Mouse (Mus musculus) gastrocnemius, adult 8-10 months (tissue): ENCODE results near the gene Itm2c. TPM values are rescaled to one million over a fixed set of nuclear protein-coding genes. Genes with fewer than 3 reads are reported as not detected.
A peak's percentile ranks its signal among the peaks of the same experiment; 100 is the strongest.

Experiments used
- DNase-seq, 2 experiments: peaks; one replicate each; pipeline ENCODE4 v3.0.0; 2022; ENCODE audit warnings: low spot score in 2 of 2
- total RNA-seq, 4 experiments: library from RNA; stranded (reverse); gene quantifications; 2 replicates each; pipeline ENCODE4 v1.2.4; 2022

Gene Itm2c
- total RNA-seq, 4 experiments from 2014 or later: 24.3 to 35.2 (median 28.2) TPM

DNA sequence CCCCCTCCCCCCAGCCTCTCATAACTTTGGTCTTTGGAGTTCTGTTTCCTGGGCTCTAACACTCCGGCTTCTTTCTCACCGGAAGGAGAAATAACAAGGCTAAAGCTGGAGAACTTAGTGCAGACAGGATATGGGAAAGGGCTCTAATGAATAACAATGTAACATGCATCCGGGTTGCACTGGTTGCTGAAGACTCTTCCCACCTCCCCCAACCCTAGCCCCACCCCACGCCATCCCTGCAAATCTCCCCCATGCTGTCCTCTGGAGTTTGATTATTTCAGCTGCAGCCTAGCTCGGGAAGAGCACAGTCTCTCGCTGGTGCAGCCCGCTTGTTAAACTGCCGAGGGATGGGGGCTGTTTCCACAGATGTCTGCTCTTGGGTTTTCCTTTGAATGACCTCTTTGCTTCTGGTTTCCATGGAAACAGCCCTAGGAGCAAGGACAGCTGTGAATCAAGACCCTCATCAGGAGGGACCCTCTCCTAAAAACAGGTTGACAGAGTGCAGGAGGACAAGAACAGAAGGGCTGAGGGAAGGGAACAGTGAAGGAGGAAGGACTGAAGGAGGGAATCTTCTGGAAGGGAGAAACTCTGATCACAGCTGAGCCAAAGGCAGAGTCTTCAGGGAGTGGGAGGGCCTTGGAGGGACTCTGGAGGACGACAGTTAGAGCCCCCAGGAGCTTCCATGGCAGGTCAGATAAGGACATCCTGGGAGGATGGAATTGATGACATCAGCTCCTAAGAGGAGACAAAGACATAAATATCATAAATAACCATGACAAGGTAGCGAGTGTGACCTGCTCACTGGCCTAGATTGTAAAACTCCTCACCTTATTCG is 39.8 kb downstream of the Itm2c start:
- no peak for DNase-seq

DNA sequence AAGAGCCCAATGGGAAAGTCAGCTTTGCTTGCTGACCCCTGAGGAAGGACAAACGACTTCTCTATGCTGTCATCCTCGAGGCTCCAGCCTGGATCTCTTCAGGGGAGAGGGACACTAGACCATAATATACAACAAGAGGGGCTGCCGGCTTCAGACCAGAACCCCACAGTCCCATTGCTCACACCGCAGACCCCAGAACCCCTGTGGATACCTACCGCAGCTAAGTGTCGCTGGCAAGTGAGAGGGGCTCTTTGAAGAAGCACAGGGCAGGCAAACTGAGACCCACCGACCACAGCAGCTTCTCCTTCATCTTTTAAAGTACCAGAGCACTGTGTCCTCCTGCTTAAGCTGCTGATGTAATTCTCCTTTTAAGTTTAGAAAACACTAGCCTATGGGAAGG is 40.5 kb downstream of the Itm2c start:
- DNase-seq: no peak

DNA sequence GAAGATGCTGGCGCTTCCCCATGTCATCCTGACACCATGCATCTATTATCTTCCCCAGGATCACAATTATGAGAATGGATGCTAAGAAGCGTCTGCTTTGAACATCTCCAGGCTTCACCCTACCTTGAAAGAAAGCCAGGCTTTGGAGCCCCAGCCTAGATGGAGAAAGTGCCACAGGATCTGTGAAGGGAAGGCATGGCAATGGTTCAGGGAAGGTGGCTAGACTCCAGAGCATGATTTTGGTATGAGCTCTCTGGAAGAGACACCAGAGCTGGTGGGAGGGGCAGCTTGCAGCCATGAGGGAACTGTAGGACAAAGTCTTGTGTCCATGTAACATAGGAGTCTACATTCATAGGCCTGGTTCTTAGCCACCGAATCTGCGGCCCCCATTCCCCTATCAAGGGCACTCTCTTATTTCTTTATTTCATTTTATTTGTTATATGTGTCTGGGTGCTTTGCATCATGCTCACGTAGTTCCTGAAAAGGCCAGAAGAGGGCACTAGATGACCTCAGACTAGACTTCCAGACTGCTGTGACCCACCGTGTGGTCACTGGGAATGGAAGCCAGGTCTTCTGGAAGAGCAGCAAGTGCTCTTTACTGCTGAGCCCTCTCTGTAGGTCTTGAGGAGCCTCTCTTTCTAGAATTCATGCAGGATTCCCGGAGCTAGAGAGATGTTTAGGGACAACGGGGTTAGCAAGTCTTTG is 41.2 kb downstream of the Itm2c start:
- peak; percentile 12 to 24 for DNase-seq

GRCm38 (mm10) chr1:85936265-85936664 is 42.2 kb downstream of the Itm2c start:
- no peak for DNase-seq

GRCm38 (mm10) chr1:85937323-85937722 is 43.2 kb downstream of the Itm2c start:
- no peak for DNase-seq

GRCm38 (mm10) chr1:85942318-85942717 is 48.2 kb downstream of the Itm2c start:
- DNase-seq: no peak

- no peak for DNase-seq
Measured at GRCm38 (mm10) chr1:85949085-85949684, 55.1 kb downstream of the Itm2c start.

DNA sequence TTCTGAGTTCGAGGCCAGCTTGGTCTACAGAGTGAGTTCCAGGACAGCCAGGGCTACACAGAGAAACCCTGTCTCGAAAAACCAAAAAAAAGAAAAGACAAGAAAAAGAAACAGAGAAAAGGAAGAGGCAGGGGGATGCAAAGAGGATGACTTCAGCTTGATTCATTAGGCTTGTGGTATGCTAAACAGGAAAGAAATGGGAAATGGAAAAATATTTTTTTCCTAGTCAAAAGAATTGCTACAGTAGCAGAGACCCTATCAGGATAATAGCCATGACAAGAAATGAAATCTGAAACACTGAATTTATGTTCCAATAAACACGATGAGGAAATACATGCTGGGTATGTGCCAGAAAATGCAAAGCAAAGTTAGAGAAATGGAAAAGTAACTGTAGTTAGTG is 61.1 kb downstream of the Itm2c start:
- DNase-seq: no peak

- no peak for DNase-seq
Measured at GRCm38 (mm10) chr1:85957290-85957689, 63.2 kb downstream of the Itm2c start.

GRCm38 (mm10) chr1:85957942-85958619 is 64.0 kb downstream of the Itm2c start:
- DNase-seq: no peak

Other genes starting within 250 kb of the Itm2c start
- 1 to 10 TPM; 3.7 to 6.8 (median 5.7) TPM for gene Sp100, start 244.3 kb upstream of the Itm2c start, total RNA-seq
- gene A630001G21Rik, start 115.6 kb upstream of the Itm2c start, total RNA-seq: not detected
- gene Cab39, start 100.8 kb upstream of the Itm2c start, total RNA-seq: 100 to 1,000 TPM; 177 to 206 (median 195) TPM
- under 1 TPM in 2 of 4 experiments, not detected in 2; 0.22 to 0.67 TPM for gene 4933407L21Rik, start 34.2 kb downstream of the Itm2c start, total RNA-seq
- not detected for gene Gpr55, start 66.7 kb downstream of the Itm2c start, total RNA-seq
- not detected for gene Spata3, start 122.5 kb downstream of the Itm2c start, total RNA-seq
- not detected for gene 2810459M11Rik, start 151.6 kb downstream of the Itm2c start, total RNA-seq
- 100 to 1,000 TPM; 124 to 134 (median 130) TPM for gene Psmd1, start 170.1 kb downstream of the Itm2c start, total RNA-seq
- gene Htr2b, start 217.7 kb downstream of the Itm2c start, total RNA-seq: under 1 TPM in 2 of 4 experiments, not detected in 2; 0.27 to 0.65 TPM
- gene Gm21972, start 239.4 kb downstream of the Itm2c start, total RNA-seq: not detected